Mouse (Mus musculus): Measurements from ENCODE around the gene Slc39a11. TPM values are rescaled to one million over a fixed set of nuclear protein-coding genes. Genes with fewer than 3 reads are reported as not detected.

Slc39a11 gene
- polyA plus RNA-seq, 1 experiment from 2014 or later, result 33.9 TPM

GRCm38 (mm10) chr11:113682897-113683626, 33.2 kb upstream of the Slc39a11 start:
- H3K27ac ChIP-seq, result peak overlapping the region; percentile 88
- no peaks in the 10 kb centered on the region for H3K27me3 ChIP-seq (replicated peaks)
- peak overlapping the region; percentile 80 for H3K4me3 ChIP-seq
- H3K4me2 ChIP-seq, result peak overlapping the region; percentile 86
- 1% methylated on average over 38 of the region's 38 CpGs for WGBS
- peaks cover 50% of the 10 kb centered on the region for H3K4me1 ChIP-seq
- no peaks in the 10 kb centered on the region for H3K36me3 ChIP-seq (replicated peaks)
- ATAC-seq (replicated peaks), result peak; percentile 24
- H3K9me3 ChIP-seq, result no peaks in the 10 kb centered on the region
- peak overlapping the region; percentile 77 for H3K9ac ChIP-seq

GRCm38 (mm10) chr11:113681979-113682378, 32.1 kb upstream of the Slc39a11 start:
- Histone ChIP-seq H3K9me3 (no peaks in the 10 kb centered on the region), H3K9ac (no peak overlapping the region), H3K27ac (no peak overlapping the region), H3K36me3 (replicated peaks) (no peaks in the 10 kb centered on the region), H3K4me1 (peaks cover 48% of the 10 kb centered on the region), H3K4me2 (peak overlapping the region; percentile 86; the same call in 1 of the 2 replicates), H3K27me3 (replicated peaks) (no peaks in the 10 kb centered on the region), H3K4me3 (no peak overlapping the region; the same call in 1 of the 2 replicates)
- no peak for ATAC-seq (replicated peaks)

- Histone ChIP-seq H3K9me3 (no peaks in the 10 kb centered on the region), H3K27ac (no peak overlapping the region), H3K36me3 (replicated peaks) (0 out of 2 replicates have a peak, but pooled peaks cover 5% of the 10 kb centered on the region), H3K9ac (no peak overlapping the region), H3K4me2 (no peak overlapping the region), H3K27me3 (replicated peaks) (no peaks in the 10 kb centered on the region), H3K4me3 (no peak overlapping the region), H3K4me1 (peaks cover 39% of the 10 kb centered on the region)
- 84% methylated on average over 2 of the region's 2 CpGs for WGBS
- no peak for ATAC-seq (replicated peaks)
Measured at GRCm38 (mm10) chr11:113680954-113681353, 31.1 kb upstream of the Slc39a11 start.

DNA sequence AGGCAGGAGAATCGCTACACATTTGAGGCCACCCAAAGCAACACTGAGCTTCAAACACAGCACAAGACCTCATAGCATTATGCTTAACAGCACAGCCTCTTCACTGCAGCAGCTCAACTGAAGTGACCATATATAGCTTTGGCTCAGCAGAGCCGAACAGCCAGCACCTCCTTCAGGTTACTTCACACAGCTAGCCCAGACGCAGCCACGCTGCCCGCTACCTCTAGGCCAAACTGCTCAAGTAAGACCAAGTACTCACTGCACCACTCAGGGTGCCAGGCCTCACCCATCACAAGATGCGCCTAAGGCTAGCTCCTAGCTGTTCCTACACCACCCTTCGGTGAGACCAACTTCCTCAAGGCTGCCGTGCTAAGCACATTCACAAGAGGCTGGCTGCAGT, 28.5 kb upstream of the Slc39a11 start:
- Histone ChIP-seq H3K4me2 (no peak overlapping the region), H3K27ac (no peak overlapping the region), H3K36me3 (replicated peaks) (peaks cover 5% of the 10 kb centered on the region; the same call in 1 of the 2 replicates), H3K4me1 (peaks cover 27% of the 10 kb centered on the region), H3K4me3 (no peak overlapping the region), H3K27me3 (replicated peaks) (no peaks in the 10 kb centered on the region), H3K9ac (no peak overlapping the region), H3K9me3 (no peaks in the 10 kb centered on the region)
- ATAC-seq (replicated peaks), result no peak
- WGBS, result 92% methylated on average over 8 of the region's 8 CpGs

- Histone ChIP-seq H3K4me1 (peaks cover 18% of the 10 kb centered on the region), H3K36me3 (replicated peaks) (peaks cover 7% of the 10 kb centered on the region; the same call in 1 of the 2 replicates), H3K4me2 (no peak overlapping the region), H3K9me3 (no peaks in the 10 kb centered on the region), H3K4me3 (no peak overlapping the region), H3K9ac (no peak overlapping the region), H3K27ac (no peak overlapping the region), H3K27me3 (replicated peaks) (no peaks in the 10 kb centered on the region)
- 92% methylated on average over 2 of the region's 2 CpGs for WGBS
- no peak for ATAC-seq (replicated peaks)
Measured at GRCm38 (mm10) chr11:113677378-113677777, 27.5 kb upstream of the Slc39a11 start.

- Histone ChIP-seq H3K9ac (no peak overlapping the region), H3K9me3 (no peaks in the 10 kb centered on the region), H3K4me1 (peaks cover 14% of the 10 kb centered on the region), H3K27ac (no peak overlapping the region), H3K4me2 (no peak overlapping the region), H3K4me3 (no peak overlapping the region), H3K36me3 (replicated peaks) (peaks cover 7% of the 10 kb centered on the region; the same call in 1 of the 2 replicates), H3K27me3 (replicated peaks) (no peaks in the 10 kb centered on the region)
- ATAC-seq (replicated peaks), result no peak
- WGBS, result 72% methylated on average over 2 of the region's 2 CpGs
Measured at GRCm38 (mm10) chr11:113676847-113677246, 27.0 kb upstream of the Slc39a11 start.

GRCm38 (mm10) chr11:113674595-113674994, 24.7 kb upstream of the Slc39a11 start:
- H3K4me2 ChIP-seq, result no peak overlapping the region
- peaks cover 13% of the 10 kb centered on the region; the same call in 1 of the 2 replicates for H3K36me3 ChIP-seq (replicated peaks)

GRCm38 (mm10) chr11:113673614-113674013, 23.7 kb upstream of the Slc39a11 start:
- no peak for ATAC-seq (replicated peaks)
- Histone ChIP-seq H3K27me3 (replicated peaks) (no peaks in the 10 kb centered on the region), H3K36me3 (replicated peaks) (peaks cover 13% of the 10 kb centered on the region; the same call in 1 of the 2 replicates), H3K9me3 (no peaks in the 10 kb centered on the region), H3K4me3 (no peak overlapping the region), H3K4me2 (no peak overlapping the region), H3K9ac (no peak overlapping the region), H3K27ac (no peak overlapping the region), H3K4me1 (0 out of 2 replicates have a peak, but pooled peaks cover 3% of the 10 kb centered on the region)
- 92% methylated on average over 4 of the region's 4 CpGs for WGBS

More at GRCm38 (mm10) chr11:113674595-113674994, 24.7 kb upstream of the Slc39a11 start:
- Histone ChIP-seq H3K27ac (no peak overlapping the region), H3K9me3 (no peaks in the 10 kb centered on the region), H3K4me1 (0 out of 2 replicates have a peak, but pooled peaks cover 3% of the 10 kb centered on the region), H3K27me3 (replicated peaks) (no peaks in the 10 kb centered on the region), H3K4me3 (no peak overlapping the region), H3K9ac (no peak overlapping the region)
- ATAC-seq (replicated peaks), result no peak
- 83% methylated on average over 5 of the region's 5 CpGs for WGBS

DNA sequence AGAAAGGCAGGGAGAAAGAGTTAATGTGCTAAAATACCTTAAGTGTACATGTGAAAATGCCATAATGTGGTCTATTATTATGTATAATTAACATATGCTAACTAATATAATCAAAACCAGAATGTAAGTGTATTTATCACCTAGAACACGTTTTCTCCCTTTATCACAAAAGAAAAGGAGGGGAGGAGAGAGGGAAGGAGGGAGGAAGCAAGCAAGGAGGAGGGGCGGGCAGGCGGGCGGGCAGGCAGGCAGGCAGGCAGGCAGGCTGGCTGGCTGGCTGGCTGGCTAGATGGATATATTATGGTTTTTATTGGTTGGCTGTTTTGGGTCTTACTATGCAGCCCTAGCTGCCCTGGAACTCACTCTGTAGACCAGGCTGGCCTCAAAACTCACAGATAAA, 19.8 kb upstream of the Slc39a11 start:
- no peak overlapping the region for H3K9ac ChIP-seq
- H3K4me1 ChIP-seq, result no peaks in the 10 kb centered on the region
- peaks cover 8% of the 10 kb centered on the region; the same call in 1 of the 2 replicates for H3K36me3 ChIP-seq (replicated peaks)
- no peak for ATAC-seq (replicated peaks)
- H3K4me3 ChIP-seq, result no peak overlapping the region
- no peaks in the 10 kb centered on the region for H3K9me3 ChIP-seq
- H3K4me2 ChIP-seq, result no peak overlapping the region
- no peaks in the 10 kb centered on the region for H3K27me3 ChIP-seq (replicated peaks)
- no peak overlapping the region for H3K27ac ChIP-seq
- WGBS, result 84% methylated on average over 4 of the region's 4 CpGs

DNA sequence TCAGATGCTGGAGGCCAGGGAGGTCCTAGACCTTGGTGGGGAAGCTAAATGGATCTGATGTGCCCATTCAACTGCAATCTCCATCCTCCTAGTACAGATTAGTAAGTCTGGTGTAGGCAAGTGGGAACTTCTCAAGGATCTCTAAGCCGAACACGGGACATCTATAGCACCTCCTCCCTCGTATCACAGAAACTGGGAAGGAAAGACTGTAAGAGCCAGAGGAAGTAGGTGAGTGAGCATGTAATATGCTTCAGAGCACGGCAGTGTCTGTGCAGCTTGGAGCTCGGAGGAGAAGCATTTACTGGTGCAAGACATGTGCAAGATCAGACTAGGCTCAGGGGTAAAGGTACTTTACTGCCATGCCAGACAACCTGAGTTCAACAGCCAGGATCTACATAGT, 19.0 kb upstream of the Slc39a11 start:
- peaks cover 13% of the 10 kb centered on the region; the same call in 1 of the 2 replicates for H3K36me3 ChIP-seq (replicated peaks)
- H3K27me3 ChIP-seq (replicated peaks), result no peaks in the 10 kb centered on the region
- H3K27ac ChIP-seq, result no peak overlapping the region
- no peak overlapping the region for H3K9ac ChIP-seq
- H3K4me3 ChIP-seq, result no peak overlapping the region
- no peaks in the 10 kb centered on the region for H3K9me3 ChIP-seq
- no peaks in the 10 kb centered on the region for H3K4me1 ChIP-seq
- WGBS, result 93% methylated on average over 5 of the region's 5 CpGs
- H3K4me2 ChIP-seq, result no peak overlapping the region
- ATAC-seq (replicated peaks), result no peak

- Histone ChIP-seq H3K9me3 (no peaks in the 10 kb centered on the region), H3K9ac (no peak overlapping the region), H3K27ac (no peak overlapping the region), H3K27me3 (replicated peaks) (no peaks in the 10 kb centered on the region), H3K4me2 (no peak overlapping the region), H3K36me3 (replicated peaks) (peaks cover 13% of the 10 kb centered on the region; the same call in 1 of the 2 replicates), H3K4me3 (no peak overlapping the region), H3K4me1 (no peaks in the 10 kb centered on the region)
- 92% methylated on average over 4 of the region's 4 CpGs for WGBS
- no peak for ATAC-seq (replicated peaks)
Measured at GRCm38 (mm10) chr11:113667704-113668103, 17.8 kb upstream of the Slc39a11 start.

- H3K36me3 ChIP-seq (replicated peaks), result peaks cover 18% of the 10 kb centered on the region
- H3K27ac ChIP-seq, result no peak overlapping the region
Measured at GRCm38 (mm10) chr11:113667122-113667521, 17.2 kb upstream of the Slc39a11 start.

DNA sequence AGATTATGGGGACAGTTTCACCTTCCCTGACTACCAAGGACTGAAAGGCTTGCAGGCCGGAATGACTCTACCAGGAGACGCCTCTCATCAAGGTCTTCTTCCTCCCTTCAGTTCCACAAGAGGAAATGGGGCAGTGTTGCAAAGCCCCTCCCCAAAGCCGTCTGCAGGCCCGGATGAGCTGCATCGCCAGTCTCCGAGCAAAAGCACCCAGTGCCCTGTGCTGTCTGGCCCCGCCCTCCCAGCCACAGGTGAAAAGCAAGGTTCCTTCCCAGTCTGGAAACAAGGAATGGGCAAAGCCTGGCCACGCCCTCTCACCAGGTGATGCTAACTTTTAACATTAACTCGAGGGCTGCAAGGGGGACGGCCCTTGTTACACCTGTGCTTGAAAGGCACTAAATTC, 16.8 kb upstream of the Slc39a11 start:
- no peaks in the 10 kb centered on the region for H3K9me3 ChIP-seq
- ATAC-seq (replicated peaks), result no peak
- H3K4me3 ChIP-seq, result no peak overlapping the region
- WGBS, result 66% methylated on average over 10 of the region's 10 CpGs
- H3K4me2 ChIP-seq, result no peak overlapping the region
- no peak overlapping the region for H3K9ac ChIP-seq
- no peaks in the 10 kb centered on the region for H3K27me3 ChIP-seq (replicated peaks)
- no peak overlapping the region for H3K27ac ChIP-seq
- H3K36me3 ChIP-seq (replicated peaks), result peaks cover 23% of the 10 kb centered on the region
- H3K4me1 ChIP-seq, result no peaks in the 10 kb centered on the region

More at GRCm38 (mm10) chr11:113667122-113667521, 17.2 kb upstream of the Slc39a11 start:
- H3K9me3 ChIP-seq, result no peaks in the 10 kb centered on the region
- no peak overlapping the region for H3K4me2 ChIP-seq
- WGBS, result 71% methylated on average over 2 of the region's 2 CpGs
- H3K4me1 ChIP-seq, result no peaks in the 10 kb centered on the region
- H3K4me3 ChIP-seq, result no peak overlapping the region
- no peak for ATAC-seq (replicated peaks)
- H3K27me3 ChIP-seq (replicated peaks), result no peaks in the 10 kb centered on the region
- no peak overlapping the region for H3K9ac ChIP-seq
